Mouse (Mus musculus) telencephalon, adult 2 months (tissue): ENCODE measurements around the gene Cs.
"Not testable (repeated sequence)": the region's sequence is repeated elsewhere in the genome, so short reads cannot be mapped to it uniquely, and the experiment has no call there.

Source experiments
- DNase-seq: peaks from one replicate; pipeline ENCODE4 v3.0.0-alpha.2; 2011; ENCODE audit warnings: low read depth, low spot score

Gene Cs

GRCm38 (mm10) chr10:128332358-128333249 is 4.9 kb upstream of the Cs start:
- DNase-seq: not testable (repeated sequence)

- peak; percentile 39 for DNase-seq
These were observed 2.0 kb upstream of the Cs start for GRCm38 (mm10) chr10:128335582-128335981.

- no peak for DNase-seq
These were observed 1.3 kb upstream of the Cs start for GRCm38 (mm10) chr10:128336195-128336594.

- no peak for DNase-seq
These were observed 937 bp upstream of the Cs start for GRCm38 (mm10) chr10:128336597-128336996.

- DNase-seq: no peak
These were observed 881 bp downstream of the Cs start for GRCm38 (mm10) chr10:128338415-128338814.

GRCm38 (mm10) chr10:128338948-128339347 is 1.4 kb downstream of the Cs start:
- no peak for DNase-seq

GRCm38 (mm10) chr10:128340257-128340656 is 2.7 kb downstream of the Cs start:
- DNase-seq: no peak

- DNase-seq: no peak
These were observed 5.9 kb downstream of the Cs start for GRCm38 (mm10) chr10:128343436-128343835.

- DNase-seq: peak; percentile 79
These were observed 7.2 kb downstream of the Cs start for GRCm38 (mm10) chr10:128344568-128345275.

GRCm38 (mm10) chr10:128347541-128347940 is 10.0 kb downstream of the Cs start:
- DNase-seq: no peak

GRCm38 (mm10) chr10:128358796-128359195 is 21.3 kb downstream of the Cs start:
- no peak for DNase-seq

GRCm38 (mm10) chr10:128359226-128359625 is 21.7 kb downstream of the Cs start:
- DNase-seq: no peak

GRCm38 (mm10) chr10:128361836-128362235 is 24.3 kb downstream of the Cs start:
- DNase-seq: no peak

GRCm38 (mm10) chr10:128362568-128362967 is 25.0 kb downstream of the Cs start:
- DNase-seq: no peak

- no peak for DNase-seq
These were observed 30.4 kb downstream of the Cs start for GRCm38 (mm10) chr10:128367899-128368401.

GRCm38 (mm10) chr10:128368402-128369217 is 31.1 kb downstream of the Cs start, which contains the start of gene Coq10a:
Coq10a (minus strand) TSS chr10:128368997.
- peak; percentile 97 for DNase-seq

- DNase-seq: no peak
These were observed 31.6 kb downstream of the Cs start for GRCm38 (mm10) chr10:128369218-128369543.

- no peak for DNase-seq
These were observed 32.1 kb downstream of the Cs start for GRCm38 (mm10) chr10:128369599-128369998.

GRCm38 (mm10) chr10:128370021-128370420 is 32.5 kb downstream of the Cs start:
- DNase-seq: no peak

GRCm38 (mm10) chr10:128370601-128371000 is 33.1 kb downstream of the Cs start:
- DNase-seq: no peak

- no peak for DNase-seq
These were observed 34.6 kb downstream of the Cs start for GRCm38 (mm10) chr10:128372142-128372541.
